Mouse (Mus musculus): ENCODE results near the gene Gm11492.

The Gm11492 gene

DNA sequence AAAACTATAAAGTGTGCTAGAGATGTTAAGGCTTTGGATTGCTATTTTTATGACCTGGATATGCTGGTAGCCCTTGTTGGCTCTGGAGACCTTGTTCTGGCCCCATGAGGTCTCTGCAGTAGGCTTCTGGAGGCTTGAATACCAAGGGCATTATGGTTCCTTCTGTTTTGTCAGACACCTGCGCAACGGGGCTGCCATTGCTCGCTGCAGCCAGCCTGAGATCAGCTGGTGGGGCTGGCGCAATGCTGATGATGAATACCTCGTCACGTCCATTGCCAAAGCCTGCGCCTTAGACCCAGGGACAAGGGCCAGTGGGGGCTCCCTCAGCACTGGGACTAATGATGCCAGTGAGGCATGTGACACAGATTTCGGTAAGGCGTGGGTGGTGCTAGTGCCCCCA, 35.8 kb downstream of the Gm11492 start:
- DNase-seq = no peak

DNA sequence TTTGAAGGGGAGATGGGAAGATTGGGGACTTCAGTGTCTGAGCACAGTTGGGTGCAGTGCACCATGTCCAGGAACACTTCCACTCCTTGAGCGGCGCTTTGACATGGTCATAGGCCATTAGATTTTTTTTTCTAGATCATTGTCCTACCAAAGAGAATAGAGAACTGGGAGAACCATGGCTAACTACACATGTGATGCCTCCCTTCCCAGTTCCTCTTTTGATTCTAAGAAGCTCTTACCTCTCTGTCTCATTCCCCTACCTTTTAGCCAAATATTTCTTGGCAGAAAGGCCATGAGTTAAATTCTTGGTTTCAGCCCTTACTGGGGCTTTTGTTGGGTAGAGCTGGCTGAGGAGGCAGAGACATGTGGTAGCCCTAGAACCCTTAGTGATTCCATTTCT, 37.1 kb downstream of the Gm11492 start:
- DNase-seq = no peak

DNA sequence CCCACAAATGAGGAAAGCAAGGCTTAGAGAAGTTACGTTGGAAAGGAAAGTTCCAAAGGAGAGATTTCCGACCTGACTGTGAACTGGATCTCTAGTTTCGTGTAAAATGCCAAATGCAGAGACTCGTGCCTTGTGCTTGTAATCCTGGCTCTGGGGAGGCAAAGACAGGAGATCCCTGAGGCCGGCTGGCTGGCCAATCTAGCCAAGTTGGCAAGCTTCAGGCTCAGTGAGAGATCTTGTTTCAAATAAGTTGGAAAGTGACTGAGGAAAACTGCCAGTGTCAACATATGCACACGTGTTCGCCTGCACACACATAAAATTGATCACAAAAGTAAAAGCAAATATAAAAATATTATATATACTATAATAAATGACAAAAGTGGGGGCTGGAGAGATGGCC, 42.8 kb downstream of the Gm11492 start:
- peak in 1 of 2 experiments; percentile 50 for DNase-seq

DNA sequence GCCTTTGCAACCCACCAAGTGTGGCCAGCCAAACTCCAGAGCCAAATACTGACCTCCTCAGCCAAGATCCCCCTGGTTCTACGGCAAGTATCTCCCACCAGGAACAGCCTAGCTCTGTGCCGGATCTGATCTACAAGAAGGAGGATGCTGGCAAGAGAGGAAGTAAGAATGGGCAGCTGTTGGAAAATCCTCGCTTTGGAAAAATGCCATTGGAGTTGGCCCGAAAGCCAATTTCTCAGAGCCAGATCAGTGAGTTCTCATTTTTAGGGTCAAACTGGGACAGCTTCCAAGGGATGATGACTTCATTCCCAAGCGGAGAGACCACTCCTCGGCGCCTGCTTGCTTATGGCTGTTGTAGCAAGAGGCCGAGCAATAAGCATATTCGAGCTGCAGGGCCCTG, 45.1 kb downstream of the Gm11492 start:
- DNase-seq = peak; percentile 48 to 59

DNA sequence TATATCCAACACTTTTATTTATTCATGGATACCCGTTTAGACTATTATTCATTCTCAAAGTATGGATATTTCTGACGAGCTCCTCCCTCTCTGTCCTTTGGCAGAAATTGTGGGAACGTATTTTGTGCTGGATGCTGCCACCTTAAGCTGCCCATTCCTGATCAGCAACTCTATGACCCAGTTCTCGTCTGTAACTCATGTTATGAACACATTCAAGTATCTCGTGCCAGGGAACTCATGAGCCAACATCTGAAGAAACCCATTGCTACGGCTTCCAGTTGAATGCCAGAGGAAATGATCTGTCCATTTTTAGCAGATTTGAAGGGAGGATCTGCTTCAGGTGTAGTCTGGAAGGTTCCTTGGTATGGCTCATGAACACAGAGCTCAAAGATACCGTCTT, 47.5 kb downstream of the Gm11492 start:
- no peak for DNase-seq

DNA sequence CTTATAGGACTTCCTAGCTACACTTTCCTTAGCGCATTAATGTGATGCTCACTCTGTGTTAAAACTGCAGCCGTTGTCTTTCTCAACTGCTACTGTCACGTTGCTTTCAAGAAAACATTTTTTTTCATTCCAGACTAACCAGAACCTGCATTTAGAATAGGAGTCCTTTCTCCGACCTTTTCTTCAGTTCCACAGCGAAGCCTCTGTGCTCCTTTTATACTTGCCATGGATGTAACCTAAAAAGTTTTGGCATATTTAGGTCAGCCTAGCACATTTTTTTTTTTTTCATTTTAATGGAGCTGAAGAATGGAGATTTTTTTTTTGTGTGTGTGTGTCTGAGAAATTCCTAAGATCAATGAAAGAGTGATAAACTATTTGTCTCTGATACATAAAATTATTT, 49.1 kb downstream of the Gm11492 start:
- no peak for DNase-seq

DNA sequence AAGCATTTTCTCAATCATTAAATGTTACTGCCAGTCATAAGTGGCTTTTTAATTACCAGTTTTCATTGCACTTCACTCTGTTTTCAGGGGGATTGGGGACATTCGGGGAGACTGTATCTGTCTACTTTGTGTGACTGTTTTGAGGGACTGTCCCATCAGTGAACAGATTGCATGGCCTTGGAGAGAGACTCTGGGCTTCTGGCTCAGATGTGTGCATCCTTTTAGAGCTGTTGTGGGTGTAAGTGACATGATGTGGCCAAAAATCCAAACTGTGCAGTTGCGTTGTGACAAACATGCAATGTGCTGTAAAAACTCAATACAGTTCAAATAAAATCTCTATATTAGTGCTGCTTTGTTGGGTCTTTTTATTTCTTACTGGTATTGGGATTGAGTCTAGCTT, 49.5 kb downstream of the Gm11492 start:
- no peak for DNase-seq

DNA sequence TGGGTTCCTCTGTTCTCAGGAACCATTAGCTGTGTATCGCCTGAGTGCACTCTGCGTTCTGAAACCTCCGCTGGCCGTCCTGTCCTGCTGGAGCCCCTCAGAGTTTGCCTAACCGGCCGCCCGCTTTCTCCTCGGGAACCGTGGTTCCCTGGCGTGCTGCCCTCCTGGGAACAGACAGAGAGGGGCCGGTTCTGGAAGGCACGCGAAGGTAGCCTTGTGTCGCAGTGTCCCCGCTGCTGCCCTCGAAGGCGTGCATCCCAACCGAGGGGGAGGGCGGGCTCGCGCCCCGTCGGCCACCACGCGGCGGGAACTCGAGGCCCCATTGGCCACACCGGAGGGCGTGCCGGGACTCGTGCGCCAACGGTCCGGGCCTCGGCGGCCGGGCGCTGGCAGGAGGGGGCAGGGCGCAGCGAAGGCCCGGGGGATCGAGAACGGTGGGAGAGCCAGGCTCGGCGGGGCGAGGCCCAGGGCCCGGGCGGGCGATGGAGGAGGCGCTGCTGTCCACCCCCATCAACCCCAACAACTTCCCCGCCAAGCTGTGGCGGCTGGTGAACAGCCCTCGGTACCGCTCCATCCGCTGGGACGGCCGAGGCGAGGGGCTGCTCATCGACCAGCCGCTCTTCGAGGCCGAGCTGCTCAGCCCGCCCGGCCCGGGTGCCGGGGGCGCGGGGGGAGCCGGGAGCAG, 50.5 kb downstream of the Gm11492 start, which contains the start of gene Hsf5:
TSS of gene Hsf5 (plus strand) at position 375 of the 685 bp plus-strand sequence.
- no peak for DNase-seq

DNA sequence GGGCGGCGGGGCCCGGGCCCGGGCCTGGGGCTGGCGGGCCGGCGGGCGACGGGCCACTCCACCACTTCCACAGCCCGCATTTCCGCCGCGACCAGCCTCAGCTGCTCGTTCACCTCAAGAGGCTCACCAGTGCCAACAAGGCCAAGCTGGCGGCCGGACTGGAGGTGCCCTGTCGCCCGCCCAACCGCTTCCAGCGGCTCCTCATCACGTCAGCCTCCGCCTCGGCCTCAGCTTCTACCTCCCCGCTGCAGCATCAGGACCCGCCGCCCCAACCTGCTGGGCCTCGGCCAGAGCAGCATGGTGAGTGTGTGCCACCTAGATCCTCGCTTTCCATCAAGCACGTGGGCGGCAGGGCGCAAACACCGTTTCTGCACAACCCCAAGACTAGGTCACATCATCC, 51.2 kb downstream of the Gm11492 start:
- DNase-seq = no peak
